Mouse (Mus musculus) C2C12 (cell line): ENCODE results near the gene Prph. TPM values are rescaled to one million over a fixed set of nuclear protein-coding genes. Genes with fewer than 3 reads are reported as not detected.

Source experiments
- H3K27me3 ChIP-seq: one replicate; pipeline ENCODE4 v1.6.1; 2011; ENCODE audit not compliant: control insufficient read depth, insufficient read depth, insufficient read length
- H3K36me3 ChIP-seq: one replicate; pipeline ENCODE4 v1.6.1; 2011; ENCODE audit not compliant: control insufficient read depth, insufficient read depth
- H3K4me3 ChIP-seq: one replicate; pipeline ENCODE4 v1.5.1; 2011; ENCODE audit warnings: mild to moderate bottlenecking, control low read depth; ENCODE audit not compliant: poor library complexity, insufficient read depth, severe bottlenecking
- H3K79me2 ChIP-seq: one replicate; pipeline ENCODE4 v1.6.1; 2011; ENCODE audit not compliant: control insufficient read depth, insufficient read depth
- H3K79me3 ChIP-seq: one replicate; pipeline ENCODE4 v1.6.1; 2011; ENCODE audit warnings: low read depth, control low read depth
- H3ac ChIP-seq: one replicate; pipeline ENCODE3; 2011; ENCODE audit warnings: low read depth; ENCODE audit not compliant: control insufficient read depth, insufficient read length
- CEBPB ChIP-seq: IDR thresholded peaks from one replicate; pipeline ENCODE4 v1.6.1; 2011; ENCODE audit warnings: low read depth, mild to moderate bottlenecking, control low read depth, moderate library complexity
- CTCF ChIP-seq: IDR thresholded peaks from one replicate; pipeline ENCODE4 v1.5.1; 2011; ENCODE audit not compliant: control insufficient read depth, insufficient read depth, insufficient read length
- FOSL1 ChIP-seq: IDR thresholded peaks from one replicate; pipeline ENCODE4 v1.8.0; 2011; ENCODE audit warnings: mild to moderate bottlenecking, low read length; ENCODE audit not compliant: poor library complexity, insufficient read depth, severe bottlenecking
- MAX ChIP-seq: IDR thresholded peaks from one replicate; pipeline ENCODE4 v1.6.1; 2011; ENCODE audit warnings: mild to moderate bottlenecking, control low read depth
- MYOD1 ChIP-seq: IDR thresholded peaks from one replicate; pipeline ENCODE4 v1.6.1; 2011; ENCODE audit warnings: low read depth; ENCODE audit not compliant: control insufficient read depth, insufficient read length
- MYOG ChIP-seq: IDR thresholded peaks from one replicate; pipeline ENCODE4 v1.6.1; 2011; ENCODE audit not compliant: control insufficient read depth, insufficient read length; ENCODE audit errors: extremely low read depth
- USF1 ChIP-seq: IDR thresholded peaks from one replicate; pipeline ENCODE4 v1.6.1; 2011; ENCODE audit warnings: low read depth, mild to moderate bottlenecking, control low read depth, moderate library complexity
- polyA plus RNA-seq: library from polyadenylated mRNA; unstranded; fragments of >200 nt; fragmentation: generic; extraction: Trizol; gene quantifications from one replicate; pipeline ENCODE4 v1.2.1, GENCODE M21; 2012; ENCODE audit warnings: missing spikeins

The Prph gene
- polyA plus RNA-seq, 1 experiment = 1.3 TPM

GRCm38 (mm10) chr15:99036249-99036905 lies 18.6 kb upstream of the Prph start:
- TF ChIP-seq MYOG (no peak), MAX (no peak), CEBPB (no peak), CTCF (no peak), USF1 (no peak), FOSL1 (no peak)
- H3K79me2 ChIP-seq = peaks cover 54% of the 10 kb centered on the region
- H3K4me3 ChIP-seq = no peak overlapping the region
- no peak overlapping the region for H3ac ChIP-seq
- peaks cover 60% of the 10 kb centered on the region for H3K36me3 ChIP-seq
- peaks cover 47% of the 10 kb centered on the region for H3K79me3 ChIP-seq
- H3K27me3 ChIP-seq = no peaks in the 10 kb centered on the region

- Histone ChIP-seq H3K27me3 (no peaks in the 10 kb centered on the region), H3K4me3 (no peak overlapping the region), H3K36me3 (peaks cover 48% of the 10 kb centered on the region), H3ac (no peak overlapping the region), H3K79me2 (peaks cover 38% of the 10 kb centered on the region), H3K79me3 (peaks cover 31% of the 10 kb centered on the region)
- no peak for TF ChIP-seq FOSL1
- no peak for TF ChIP-seq MYOG
- no peak for TF ChIP-seq CTCF
- TF ChIP-seq MAX = no peak
- TF ChIP-seq CEBPB = no peak
- no peak for TF ChIP-seq USF1
- TF ChIP-seq MYOD1 = no peak
Measured at GRCm38 (mm10) chr15:99038025-99038424, 16.9 kb upstream of the Prph start.

- Histone ChIP-seq H3K79me3 (peaks cover 23% of the 10 kb centered on the region), H3K4me3 (no peak overlapping the region), H3K36me3 (peaks cover 40% of the 10 kb centered on the region), H3K79me2 (peaks cover 30% of the 10 kb centered on the region), H3ac (no peak overlapping the region), H3K27me3 (no peaks in the 10 kb centered on the region)
- TF ChIP-seq FOSL1 (no peak), USF1 (no peak), MAX (no peak), MYOD1 (no peak), CEBPB (no peak), MYOG (no peak), CTCF (no peak)
Measured at GRCm38 (mm10) chr15:99038797-99039196, 16.2 kb upstream of the Prph start.

GRCm38 (mm10) chr15:99039306-99039705 lies 15.7 kb upstream of the Prph start:
- Histone ChIP-seq H3K4me3 (no peak overlapping the region), H3K79me2 (peaks cover 26% of the 10 kb centered on the region), H3K27me3 (no peaks in the 10 kb centered on the region), H3K79me3 (peaks cover 21% of the 10 kb centered on the region), H3K36me3 (peaks cover 39% of the 10 kb centered on the region), H3ac (no peak overlapping the region)
- TF ChIP-seq CEBPB = no peak
- no peak for TF ChIP-seq USF1
- TF ChIP-seq CTCF = no peak
- no peak for TF ChIP-seq MYOG
- no peak for TF ChIP-seq MYOD1
- no peak for TF ChIP-seq FOSL1
- no peak for TF ChIP-seq MAX

DNA sequence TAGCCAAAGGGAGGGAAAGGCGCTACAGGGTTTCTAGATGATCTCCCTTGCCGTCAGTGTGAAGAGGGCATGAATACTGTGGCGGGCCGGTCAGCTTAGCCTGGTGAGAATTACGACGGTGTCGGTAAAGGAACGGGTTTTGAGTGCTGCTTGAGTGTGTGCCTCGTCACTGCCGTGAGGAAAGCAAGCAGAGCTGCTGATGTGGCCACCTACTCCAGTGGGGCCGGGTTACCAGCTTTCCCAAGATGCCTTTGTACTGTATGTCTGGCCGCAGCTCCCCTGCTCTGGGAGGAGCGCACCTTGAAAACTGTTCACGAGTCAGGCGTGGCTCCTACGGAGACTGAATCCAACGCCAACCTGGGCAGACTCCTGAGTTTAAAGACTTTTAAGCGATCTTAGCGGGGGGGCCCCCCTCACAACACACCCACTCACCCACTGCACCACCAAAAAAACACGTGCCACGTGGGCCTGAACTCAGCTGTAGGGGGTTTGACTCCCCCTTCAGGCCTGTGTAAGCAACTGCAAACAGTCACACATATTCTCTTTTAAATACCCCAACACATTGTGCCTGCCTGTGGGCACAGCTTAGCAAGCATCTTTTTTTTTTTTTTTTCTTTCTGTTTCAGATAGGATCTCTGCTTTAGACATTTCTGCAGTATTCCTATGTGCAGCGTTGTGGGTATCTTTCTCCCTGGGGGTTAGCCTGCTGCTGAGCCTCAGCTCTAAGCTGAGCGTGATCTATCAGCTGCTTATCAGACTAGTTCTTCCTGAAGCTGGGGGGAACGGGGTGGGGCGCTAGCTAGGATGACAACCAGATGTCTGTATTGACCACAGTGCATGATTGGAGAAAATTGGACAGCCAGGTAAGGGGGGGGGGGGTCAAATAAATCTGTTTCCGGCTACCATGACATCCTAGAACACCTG lies 14.7 kb upstream of the Prph start:
- TF ChIP-seq CEBPB (no peak), FOSL1 (no peak), MYOG (no peak), MAX (no peak), USF1 (no peak), CTCF (no peak), MYOD1 (no peak)
- Histone ChIP-seq H3K79me2 (peaks cover 16% of the 10 kb centered on the region), H3K4me3 (no peak overlapping the region), H3K79me3 (peaks cover 15% of the 10 kb centered on the region), H3K36me3 (peaks cover 29% of the 10 kb centered on the region), H3ac (no peak overlapping the region), H3K27me3 (no peaks in the 10 kb centered on the region)
